Mouse (Mus musculus): ENCODE measurements at regions not wholly inside any gene's neighbourhood (a gene's known extent, or its start where the extent isn't known, plus 50 kb on each side); places are given as distances from the start of the nearest gene placed in this dataset.

DNA sequence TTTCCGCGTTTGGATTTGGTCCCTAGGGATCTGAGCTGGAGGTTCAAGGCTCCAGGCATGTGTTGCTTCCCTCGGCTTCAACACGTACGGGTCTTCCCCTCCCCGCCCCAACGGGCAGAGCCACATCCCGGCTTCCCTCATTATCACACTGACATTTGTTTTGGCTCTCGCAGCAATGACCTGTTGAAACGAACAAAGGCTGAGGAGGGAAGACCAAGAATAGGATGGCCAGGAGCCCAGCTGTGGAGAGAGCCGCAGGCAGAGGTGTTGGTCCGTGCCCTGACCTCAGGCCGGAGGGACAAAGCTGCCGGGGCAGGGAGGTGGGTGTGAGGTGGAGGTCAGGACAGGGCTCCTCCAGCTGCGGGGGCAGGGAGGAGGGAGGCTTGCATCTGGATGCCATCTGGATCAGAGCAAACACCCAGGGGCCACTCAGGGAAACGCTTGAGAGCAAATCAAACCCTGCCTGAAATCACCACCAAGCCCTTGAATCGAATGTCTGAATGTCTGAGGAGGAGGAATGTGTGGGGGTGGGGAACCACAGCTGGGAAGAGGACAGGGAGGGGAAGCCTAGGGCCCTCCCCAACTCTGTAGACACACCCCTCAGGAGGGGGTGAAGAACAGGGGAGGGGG lies 145.6 kb downstream of the Vegfa start:
- H3K4me1 ChIP-seq (ENCODE audit: control insufficient read depth in 2 of 2, insufficient read depth in 2 of 2, low read length in 2 of 2, poor library complexity in 1 of 2) = peaks cover 18 to 32% of the 10 kb centered on the region in 2 experiments
- in situ Hi-C loops (cut with MboI; ENCODE audit: low sequenced_read_pairs in 2 of 2, unreplicated experiment in 2 of 2) = no loop called here
- no peak overlapping the region; the same call in 1 of the 2 replicates for H3K9ac ChIP-seq (ENCODE audit: insufficient read depth, low read depth, low read length, poor library complexity, severe bottlenecking)
- H3K4me3 ChIP-seq (ENCODE audit: insufficient read depth in 1 of 2, low read depth in 1 of 2, low read length in 2 of 2, poor library complexity in 1 of 2, severe bottlenecking in 1 of 2) = 0 out of 4 replicates have a peak overlapping the region, but pooled peaks of 1 of the 2 experiments have one; percentile 26
- peak; percentile 38 for DNase-seq (ENCODE audit: low read depth, low spot score)
- no peak overlapping the region for H3K27ac ChIP-seq (ENCODE audit: insufficient read depth, low read depth, low read length, poor library complexity, severe bottlenecking)
- no peaks in the 10 kb centered on the region for H3K36me3 ChIP-seq (ENCODE audit: control insufficient read depth, insufficient read depth, low read length, poor library complexity, severe bottlenecking)
- H3K9me3 ChIP-seq (ENCODE audit: control insufficient read depth, insufficient read depth, low read depth, low read length) = no peaks in the 10 kb centered on the region
- no peak for TF ChIP-seq HCFC1 (IDR thresholded peaks at IDR 0.05; ENCODE audit: borderline replicate concordance, insufficient read depth, low read length)
- no peak for TF ChIP-seq ZC3H11A (IDR thresholded peaks at IDR 0.05; ENCODE audit: borderline replicate concordance, low read depth, low read length)
- TF ChIP-seq ZNF384 (IDR thresholded peaks at IDR 0.05; ENCODE audit: low read depth, low read length) = no peak
- no peak for TF ChIP-seq CHD2 (IDR thresholded peaks at IDR 0.05; ENCODE audit: low read depth, low read length)
- TF ChIP-seq MAFK (IDR thresholded peaks at IDR 0.05; ENCODE audit: insufficient read depth, low read depth, low read length) = no peak

DNA sequence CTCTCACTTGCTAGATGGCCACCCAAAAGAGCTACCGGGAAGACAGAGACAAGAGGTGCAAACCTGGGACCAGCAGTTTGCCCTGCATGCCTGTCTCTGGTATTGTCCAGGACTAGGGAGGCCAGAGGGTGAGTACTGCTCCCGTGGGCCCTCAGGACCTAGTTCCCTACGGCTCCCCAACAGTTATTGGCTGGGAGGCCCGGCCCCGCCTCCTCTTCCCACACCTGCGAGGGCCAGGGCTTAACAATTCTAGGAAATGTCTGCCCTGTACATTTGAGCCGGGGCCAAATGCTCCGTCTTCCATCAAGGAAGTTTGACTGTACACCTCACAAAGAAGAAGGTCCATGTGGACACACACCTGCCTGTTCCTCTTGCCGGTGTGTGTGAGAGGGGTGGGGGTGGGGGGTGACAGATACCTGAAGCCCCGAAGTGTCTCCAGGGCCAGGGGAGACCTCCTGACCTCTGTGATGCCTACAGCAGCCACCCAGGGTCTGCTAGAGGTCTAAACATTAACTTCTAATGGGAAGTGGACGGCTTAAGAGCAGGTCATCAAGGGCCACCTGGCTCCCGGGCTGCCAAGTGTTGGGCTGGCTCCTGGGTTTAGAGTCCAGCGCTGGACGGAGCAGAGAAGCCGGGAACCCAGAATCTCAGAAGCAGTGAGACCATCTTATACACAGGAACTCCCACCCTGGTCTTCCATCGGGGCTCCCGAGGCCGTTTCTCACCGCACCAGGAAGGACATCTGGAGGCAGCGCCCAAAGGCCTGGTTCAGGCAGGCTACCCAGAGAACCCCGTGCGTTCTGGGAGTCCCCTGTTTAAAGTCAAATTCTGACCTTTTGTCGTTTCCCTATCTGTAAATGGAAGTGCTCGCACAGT lies 146.5 kb downstream of the Vegfa start:
- no peak for DNase-seq (ENCODE audit: low read depth, low spot score)
- TF ChIP-seq ZC3H11A (IDR thresholded peaks at IDR 0.05; ENCODE audit: borderline replicate concordance, low read depth, low read length) = no peak
- no peak for TF ChIP-seq CHD2 (IDR thresholded peaks at IDR 0.05; ENCODE audit: low read depth, low read length)
- no peak for TF ChIP-seq HCFC1 (IDR thresholded peaks at IDR 0.05; ENCODE audit: borderline replicate concordance, insufficient read depth, low read length)
- no peak for TF ChIP-seq ZNF384 (IDR thresholded peaks at IDR 0.05; ENCODE audit: low read depth, low read length)
- no peak for TF ChIP-seq MAFK (IDR thresholded peaks at IDR 0.05; ENCODE audit: insufficient read depth, low read depth, low read length)
- no peak overlapping the region; the same call in 1 of the 2 replicates for H3K27ac ChIP-seq (ENCODE audit: insufficient read depth, low read depth, low read length, poor library complexity, severe bottlenecking)
- H3K9ac ChIP-seq (ENCODE audit: insufficient read depth, low read depth, low read length, poor library complexity, severe bottlenecking) = no peak overlapping the region; the same call in 1 of the 2 replicates
- in situ Hi-C loops (cut with MboI; ENCODE audit: low sequenced_read_pairs in 2 of 2, unreplicated experiment in 2 of 2) = no loop called here
- H3K4me1 ChIP-seq (ENCODE audit: control insufficient read depth in 2 of 2, insufficient read depth in 2 of 2, low read length in 2 of 2, poor library complexity in 1 of 2) = peaks cover 18 to 32% of the 10 kb centered on the region in 2 experiments
- no peaks in the 10 kb centered on the region for H3K9me3 ChIP-seq (ENCODE audit: control insufficient read depth, insufficient read depth, low read depth, low read length)
- no peaks in the 10 kb centered on the region for H3K36me3 ChIP-seq (ENCODE audit: control insufficient read depth, insufficient read depth, low read length, poor library complexity, severe bottlenecking)
- H3K4me3 ChIP-seq (ENCODE audit: insufficient read depth in 1 of 2, low read depth in 1 of 2, low read length in 2 of 2, poor library complexity in 1 of 2, severe bottlenecking in 1 of 2) = 0 out of 4 replicates have a peak overlapping the region, but pooled peaks of 1 of the 2 experiments have one; percentile 26

DNA sequence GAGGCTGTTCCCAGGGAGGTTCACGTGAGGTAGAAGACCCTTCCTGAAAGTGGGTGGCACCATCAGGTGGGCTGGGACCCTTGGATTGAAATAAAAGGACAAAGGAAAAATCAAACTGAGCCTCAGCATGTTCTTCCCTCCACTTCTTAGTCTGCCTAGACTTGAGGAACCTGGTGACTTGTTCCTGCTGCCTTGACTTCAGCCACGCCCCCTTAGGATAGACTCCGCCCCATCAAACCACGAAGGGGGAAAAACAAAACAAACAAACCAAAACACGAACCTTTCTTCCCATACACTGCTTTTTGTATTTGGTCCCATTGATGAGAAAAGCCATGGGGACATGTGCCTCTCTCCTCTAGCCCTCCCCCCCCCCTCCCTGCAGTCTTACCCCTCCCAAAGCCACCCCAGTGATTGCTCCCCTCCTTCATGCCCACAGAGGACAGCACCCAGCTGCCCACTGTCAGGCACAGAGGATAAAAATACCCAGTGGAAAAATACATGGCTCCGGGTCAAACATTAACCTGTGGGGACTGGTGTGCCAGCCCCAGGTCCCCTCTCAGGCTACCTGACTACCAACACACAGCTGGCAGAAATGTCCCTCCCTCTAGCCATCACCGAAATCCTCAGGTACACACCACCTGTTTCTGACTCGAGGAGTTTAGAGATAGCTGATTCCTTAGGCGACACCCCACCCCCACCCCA lies 148.0 kb downstream of the Vegfa start:
- Histone ChIP-seq H3K4me1 (ENCODE audit: control insufficient read depth in 2 of 2, insufficient read depth in 2 of 2, low read length in 2 of 2, poor library complexity in 1 of 2) (peaks cover 18 to 30% of the 10 kb centered on the region in 2 experiments), H3K27ac (ENCODE audit: insufficient read depth, low read depth, low read length, poor library complexity, severe bottlenecking) (no peak overlapping the region), H3K36me3 (ENCODE audit: control insufficient read depth, insufficient read depth, low read length, poor library complexity, severe bottlenecking) (no peaks in the 10 kb centered on the region), H3K9ac (ENCODE audit: insufficient read depth, low read depth, low read length, poor library complexity, severe bottlenecking) (no peak overlapping the region), H3K9me3 (ENCODE audit: control insufficient read depth, insufficient read depth, low read depth, low read length) (no peaks in the 10 kb centered on the region), H3K4me3 (ENCODE audit: insufficient read depth in 1 of 2, low read depth in 1 of 2, low read length in 2 of 2, poor library complexity in 1 of 2, severe bottlenecking in 1 of 2) (no peak overlapping the region)
- TF ChIP-seq CHD2 (IDR thresholded peaks at IDR 0.05; ENCODE audit: low read depth, low read length) (no peak), MAFK (IDR thresholded peaks at IDR 0.05; ENCODE audit: insufficient read depth, low read depth, low read length) (no peak), HCFC1 (IDR thresholded peaks at IDR 0.05; ENCODE audit: borderline replicate concordance, insufficient read depth, low read length) (no peak), ZC3H11A (IDR thresholded peaks at IDR 0.05; ENCODE audit: borderline replicate concordance, low read depth, low read length) (no peak), ZNF384 (IDR thresholded peaks at IDR 0.05; ENCODE audit: low read depth, low read length) (no peak)
- in situ Hi-C loops (cut with MboI; ENCODE audit: low sequenced_read_pairs in 2 of 2, unreplicated experiment in 2 of 2) = no loop called here
- no peak for DNase-seq (ENCODE audit: low read depth, low spot score)

DNA sequence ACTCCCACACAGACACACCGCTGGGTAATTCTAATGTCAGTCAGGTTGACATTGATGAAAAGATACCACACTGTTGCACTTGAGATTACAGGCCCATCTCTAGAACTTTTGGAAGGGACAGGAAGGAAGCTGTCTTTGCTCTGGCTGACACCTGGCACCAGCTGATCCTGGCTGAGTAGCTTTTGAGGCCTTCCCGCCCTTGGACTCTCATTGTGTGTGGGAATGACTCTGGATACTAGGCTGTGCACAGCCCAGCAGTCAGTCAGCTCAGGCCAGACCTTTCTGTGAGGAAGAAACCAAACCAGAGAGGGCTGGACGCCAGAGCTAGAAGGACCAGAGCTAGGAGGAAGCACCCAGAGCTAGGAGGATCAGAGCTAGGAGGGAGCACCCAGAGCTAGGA lies 149.0 kb upstream of the 1600014C23Rik start:
- no peak overlapping the region for H3K9ac ChIP-seq (ENCODE audit: insufficient read depth, low read depth, low read length, poor library complexity, severe bottlenecking)
- H3K27ac ChIP-seq (ENCODE audit: insufficient read depth, low read depth, low read length, poor library complexity, severe bottlenecking) = no peak overlapping the region
- no peak overlapping the region for H3K4me3 ChIP-seq (ENCODE audit: insufficient read depth in 1 of 2, low read depth in 1 of 2, low read length in 2 of 2, poor library complexity in 1 of 2, severe bottlenecking in 1 of 2)
- DNase-seq (ENCODE audit: low read depth, low spot score) = no peak
- TF ChIP-seq HCFC1 (IDR thresholded peaks at IDR 0.05; ENCODE audit: borderline replicate concordance, insufficient read depth, low read length) (no peak), MAFK (IDR thresholded peaks at IDR 0.05; ENCODE audit: insufficient read depth, low read depth, low read length) (no peak), ZC3H11A (IDR thresholded peaks at IDR 0.05; ENCODE audit: borderline replicate concordance, low read depth, low read length) (no peak), CHD2 (IDR thresholded peaks at IDR 0.05; ENCODE audit: low read depth, low read length) (no peak), ZNF384 (IDR thresholded peaks at IDR 0.05; ENCODE audit: low read depth, low read length) (no peak)
- no peaks in the 10 kb centered on the region for H3K9me3 ChIP-seq (ENCODE audit: control insufficient read depth, insufficient read depth, low read depth, low read length)
- in situ Hi-C loops (cut with MboI; ENCODE audit: low sequenced_read_pairs in 2 of 2, unreplicated experiment in 2 of 2) = no loop called here
- no peaks in the 10 kb centered on the region for H3K36me3 ChIP-seq (ENCODE audit: control insufficient read depth, insufficient read depth, low read length, poor library complexity, severe bottlenecking)
- peaks cover 16 to 30% of the 10 kb centered on the region in 2 experiments for H3K4me1 ChIP-seq (ENCODE audit: control insufficient read depth in 2 of 2, insufficient read depth in 2 of 2, low read length in 2 of 2, poor library complexity in 1 of 2)
